Mouse (Mus musculus): Measurements from ENCODE around the gene Ece1. TPM values are rescaled to one million over a fixed set of nuclear protein-coding genes. Genes with fewer than 3 reads are reported as not detected.

The Ece1 gene
- total RNA-seq, 1 experiment = 99.2 TPM

DNA sequence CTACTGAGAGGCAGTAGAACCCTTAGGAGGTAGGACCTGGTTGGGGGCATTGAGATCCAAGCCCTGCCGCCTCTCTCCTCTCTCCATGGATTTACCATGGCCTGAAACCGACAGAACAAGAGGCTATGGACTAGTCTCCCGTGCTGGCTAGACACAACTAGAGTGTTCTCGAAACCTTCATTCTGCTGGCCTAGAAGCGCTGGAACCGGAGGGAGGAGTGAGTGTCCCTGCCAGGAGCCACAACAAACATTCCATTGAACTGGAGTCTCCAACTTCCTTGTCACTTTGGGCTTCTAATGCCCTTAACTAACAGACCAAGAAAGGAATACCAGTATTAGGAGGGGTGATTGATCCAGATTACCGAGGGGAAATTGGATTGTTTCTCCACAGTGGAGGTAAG, 45.8 kb upstream of the Ece1 start:
- H3K27ac ChIP-seq (ENCODE audit: insufficient read depth, low read depth, low read length, poor library complexity, severe bottlenecking) = no peak overlapping the region
- DNase-seq (ENCODE audit: low read depth, low spot score) = no peak
- in situ Hi-C loops (cut with MboI; ENCODE audit: low sequenced_read_pairs in 2 of 2, unreplicated experiment in 2 of 2) = no loop called here
- H3K4me3 ChIP-seq (ENCODE audit: insufficient read depth in 1 of 2, low read depth in 1 of 2, low read length in 2 of 2, poor library complexity in 1 of 2, severe bottlenecking in 1 of 2) = no peak overlapping the region
- TF ChIP-seq CHD2 (IDR thresholded peaks at IDR 0.05; ENCODE audit: low read depth, low read length) = no peak
- no peak for TF ChIP-seq HCFC1 (IDR thresholded peaks at IDR 0.05; ENCODE audit: borderline replicate concordance, insufficient read depth, low read length)
- TF ChIP-seq ZC3H11A (IDR thresholded peaks at IDR 0.05; ENCODE audit: borderline replicate concordance, low read depth, low read length) = no peak
- no peak for TF ChIP-seq MAFK (IDR thresholded peaks at IDR 0.05; ENCODE audit: insufficient read depth, low read depth, low read length)
- TF ChIP-seq ZNF384 (IDR thresholded peaks at IDR 0.05; ENCODE audit: low read depth, low read length) = no peak
- H3K9ac ChIP-seq (ENCODE audit: insufficient read depth, low read depth, low read length, poor library complexity, severe bottlenecking) = no peak overlapping the region
- no peaks in the 10 kb centered on the region; a peak in 1 of 4 replicates for H3K4me1 ChIP-seq (ENCODE audit: control insufficient read depth in 2 of 2, insufficient read depth in 2 of 2, low read length in 2 of 2, poor library complexity in 1 of 2)
- H3K36me3 ChIP-seq (ENCODE audit: control insufficient read depth, insufficient read depth, low read length, poor library complexity, severe bottlenecking) = no peaks in the 10 kb centered on the region
- H3K9me3 ChIP-seq (ENCODE audit: control insufficient read depth, insufficient read depth, low read depth, low read length) = no peaks in the 10 kb centered on the region

GRCm38 (mm10) chr4:137818341-137818740, 43.7 kb upstream of the Ece1 start:
- in situ Hi-C loops (cut with MboI; ENCODE audit: low sequenced_read_pairs in 2 of 2, unreplicated experiment in 2 of 2) = no loop called here
- Histone ChIP-seq H3K9me3 (ENCODE audit: control insufficient read depth, insufficient read depth, low read depth, low read length) (no peaks in the 10 kb centered on the region), H3K4me1 (ENCODE audit: control insufficient read depth in 2 of 2, insufficient read depth in 2 of 2, low read length in 2 of 2, poor library complexity in 1 of 2) (no peaks in the 10 kb centered on the region; a peak in 1 of 4 replicates), H3K9ac (ENCODE audit: insufficient read depth, low read depth, low read length, poor library complexity, severe bottlenecking) (no peak overlapping the region), H3K4me3 (ENCODE audit: insufficient read depth in 1 of 2, low read depth in 1 of 2, low read length in 2 of 2, poor library complexity in 1 of 2, severe bottlenecking in 1 of 2) (no peak overlapping the region), H3K36me3 (ENCODE audit: control insufficient read depth, insufficient read depth, low read length, poor library complexity, severe bottlenecking) (no peaks in the 10 kb centered on the region), H3K27ac (ENCODE audit: insufficient read depth, low read depth, low read length, poor library complexity, severe bottlenecking) (no peak overlapping the region)
- no peak for DNase-seq (ENCODE audit: low read depth, low spot score)
- no peak for TF ChIP-seq ZC3H11A (IDR thresholded peaks at IDR 0.05; ENCODE audit: borderline replicate concordance, low read depth, low read length)
- no peak for TF ChIP-seq HCFC1 (IDR thresholded peaks at IDR 0.05; ENCODE audit: borderline replicate concordance, insufficient read depth, low read length)
- no peak for TF ChIP-seq CHD2 (IDR thresholded peaks at IDR 0.05; ENCODE audit: low read depth, low read length)
- no peak for TF ChIP-seq ZNF384 (IDR thresholded peaks at IDR 0.05; ENCODE audit: low read depth, low read length)
- no peak for TF ChIP-seq MAFK (IDR thresholded peaks at IDR 0.05; ENCODE audit: insufficient read depth, low read depth, low read length)

DNA sequence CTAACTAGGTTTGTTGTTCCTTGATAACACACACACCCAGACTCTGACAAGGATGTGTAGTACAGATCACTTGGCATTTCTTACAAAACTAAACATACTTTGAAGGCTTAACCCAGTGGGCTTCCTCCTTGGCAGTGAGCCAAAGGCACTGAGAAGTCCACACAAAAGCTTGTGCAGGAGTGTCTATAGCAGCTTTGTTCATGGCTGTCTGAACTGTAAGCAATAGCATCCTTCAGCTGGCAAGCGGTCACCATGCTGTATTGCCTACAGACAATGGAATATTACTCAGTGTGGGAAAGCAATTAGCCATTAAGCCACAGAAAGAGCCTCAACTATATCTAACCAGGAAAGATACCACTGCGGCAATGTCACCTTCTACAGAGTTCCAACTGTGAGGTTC, 42.5 kb upstream of the Ece1 start:
- in situ Hi-C loops (cut with MboI; ENCODE audit: low sequenced_read_pairs in 2 of 2, unreplicated experiment in 2 of 2) = no loop called here
- Histone ChIP-seq H3K4me1 (ENCODE audit: control insufficient read depth in 2 of 2, insufficient read depth in 2 of 2, low read length in 2 of 2, poor library complexity in 1 of 2) (no peaks in the 10 kb centered on the region), H3K27ac (ENCODE audit: insufficient read depth, low read depth, low read length, poor library complexity, severe bottlenecking) (no peak overlapping the region), H3K9ac (ENCODE audit: insufficient read depth, low read depth, low read length, poor library complexity, severe bottlenecking) (no peak overlapping the region), H3K36me3 (ENCODE audit: control insufficient read depth, insufficient read depth, low read length, poor library complexity, severe bottlenecking) (no peaks in the 10 kb centered on the region), H3K4me3 (ENCODE audit: insufficient read depth in 1 of 2, low read depth in 1 of 2, low read length in 2 of 2, poor library complexity in 1 of 2, severe bottlenecking in 1 of 2) (no peak overlapping the region), H3K9me3 (ENCODE audit: control insufficient read depth, insufficient read depth, low read depth, low read length) (no peaks in the 10 kb centered on the region)
- TF ChIP-seq ZC3H11A (IDR thresholded peaks at IDR 0.05; ENCODE audit: borderline replicate concordance, low read depth, low read length) = no peak
- TF ChIP-seq ZNF384 (IDR thresholded peaks at IDR 0.05; ENCODE audit: low read depth, low read length) = no peak
- no peak for TF ChIP-seq CHD2 (IDR thresholded peaks at IDR 0.05; ENCODE audit: low read depth, low read length)
- TF ChIP-seq HCFC1 (IDR thresholded peaks at IDR 0.05; ENCODE audit: borderline replicate concordance, insufficient read depth, low read length) = no peak
- DNase-seq (ENCODE audit: low read depth, low spot score) = no peak

DNA sequence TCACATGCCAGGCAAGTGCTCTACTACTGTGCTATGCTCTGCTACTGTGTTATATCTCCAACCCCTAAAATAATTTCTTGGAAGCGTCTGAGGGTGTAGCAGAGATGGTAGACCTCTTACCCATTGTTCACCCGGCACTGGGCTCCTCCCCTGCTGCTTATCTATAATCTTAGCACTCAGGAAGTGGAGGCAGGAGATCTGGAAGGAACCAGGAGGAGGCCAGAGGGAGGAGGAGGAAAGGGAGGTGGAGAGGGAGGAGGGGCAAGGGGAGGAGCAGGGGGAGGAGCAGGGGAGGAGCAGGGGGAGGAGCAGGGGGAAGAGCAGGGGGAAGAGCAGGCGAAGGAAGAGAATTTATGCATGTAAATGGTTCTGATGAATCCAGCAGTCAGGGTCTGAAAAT, 41.3 kb upstream of the Ece1 start:
- TF ChIP-seq ZNF384 (IDR thresholded peaks at IDR 0.05; ENCODE audit: low read depth, low read length) (no peak), MAFK (IDR thresholded peaks at IDR 0.05; ENCODE audit: insufficient read depth, low read depth, low read length) (no peak), ZC3H11A (IDR thresholded peaks at IDR 0.05; ENCODE audit: borderline replicate concordance, low read depth, low read length) (no peak), CHD2 (IDR thresholded peaks at IDR 0.05; ENCODE audit: low read depth, low read length) (no peak), HCFC1 (IDR thresholded peaks at IDR 0.05; ENCODE audit: borderline replicate concordance, insufficient read depth, low read length) (no peak)

GRCm38 (mm10) chr4:137822537-137822936, 39.5 kb upstream of the Ece1 start:
- Histone ChIP-seq H3K36me3 (ENCODE audit: control insufficient read depth, insufficient read depth, low read length, poor library complexity, severe bottlenecking) (no peaks in the 10 kb centered on the region), H3K9me3 (ENCODE audit: control insufficient read depth, insufficient read depth, low read depth, low read length) (no peaks in the 10 kb centered on the region), H3K4me3 (ENCODE audit: insufficient read depth in 1 of 2, low read depth in 1 of 2, low read length in 2 of 2, poor library complexity in 1 of 2, severe bottlenecking in 1 of 2) (no peak overlapping the region), H3K4me1 (ENCODE audit: control insufficient read depth in 2 of 2, insufficient read depth in 2 of 2, low read length in 2 of 2, poor library complexity in 1 of 2) (no peaks in the 10 kb centered on the region), H3K9ac (ENCODE audit: insufficient read depth, low read depth, low read length, poor library complexity, severe bottlenecking) (no peak overlapping the region), H3K27ac (ENCODE audit: insufficient read depth, low read depth, low read length, poor library complexity, severe bottlenecking) (no peak overlapping the region)
- in situ Hi-C loops (cut with MboI; ENCODE audit: low sequenced_read_pairs in 2 of 2, unreplicated experiment in 2 of 2) = no loop called here
- TF ChIP-seq ZC3H11A (IDR thresholded peaks at IDR 0.05; ENCODE audit: borderline replicate concordance, low read depth, low read length) = no peak
- TF ChIP-seq CHD2 (IDR thresholded peaks at IDR 0.05; ENCODE audit: low read depth, low read length) = no peak
- no peak for TF ChIP-seq ZNF384 (IDR thresholded peaks at IDR 0.05; ENCODE audit: low read depth, low read length)
- TF ChIP-seq HCFC1 (IDR thresholded peaks at IDR 0.05; ENCODE audit: borderline replicate concordance, insufficient read depth, low read length) = no peak
- no peak for TF ChIP-seq MAFK (IDR thresholded peaks at IDR 0.05; ENCODE audit: insufficient read depth, low read depth, low read length)
- DNase-seq (ENCODE audit: low read depth, low spot score) = no peak

More for the DNA sequence above, 41.3 kb upstream of the Ece1 start:
- Histone ChIP-seq H3K9ac (ENCODE audit: insufficient read depth, low read depth, low read length, poor library complexity, severe bottlenecking) (no peak overlapping the region), H3K27ac (ENCODE audit: insufficient read depth, low read depth, low read length, poor library complexity, severe bottlenecking) (no peak overlapping the region), H3K4me1 (ENCODE audit: control insufficient read depth in 2 of 2, insufficient read depth in 2 of 2, low read length in 2 of 2, poor library complexity in 1 of 2) (no peaks in the 10 kb centered on the region), H3K4me3 (ENCODE audit: insufficient read depth in 1 of 2, low read depth in 1 of 2, low read length in 2 of 2, poor library complexity in 1 of 2, severe bottlenecking in 1 of 2) (no peak overlapping the region), H3K36me3 (ENCODE audit: control insufficient read depth, insufficient read depth, low read length, poor library complexity, severe bottlenecking) (no peaks in the 10 kb centered on the region), H3K9me3 (ENCODE audit: control insufficient read depth, insufficient read depth, low read depth, low read length) (no peaks in the 10 kb centered on the region)
- no peak for DNase-seq (ENCODE audit: low read depth, low spot score)
- in situ Hi-C loops (cut with MboI; ENCODE audit: low sequenced_read_pairs in 2 of 2, unreplicated experiment in 2 of 2) = no loop called here
